Mouse (Mus musculus) urinary bladder, postnatal 10 days (tissue): Measurements from ENCODE around the gene Zg16.

Experiments used
- DNase-seq: peaks from one replicate; pipeline ENCODE4 v3.0.0; 2022; ENCODE audit warnings: low spot score

Gene Zg16

DNA sequence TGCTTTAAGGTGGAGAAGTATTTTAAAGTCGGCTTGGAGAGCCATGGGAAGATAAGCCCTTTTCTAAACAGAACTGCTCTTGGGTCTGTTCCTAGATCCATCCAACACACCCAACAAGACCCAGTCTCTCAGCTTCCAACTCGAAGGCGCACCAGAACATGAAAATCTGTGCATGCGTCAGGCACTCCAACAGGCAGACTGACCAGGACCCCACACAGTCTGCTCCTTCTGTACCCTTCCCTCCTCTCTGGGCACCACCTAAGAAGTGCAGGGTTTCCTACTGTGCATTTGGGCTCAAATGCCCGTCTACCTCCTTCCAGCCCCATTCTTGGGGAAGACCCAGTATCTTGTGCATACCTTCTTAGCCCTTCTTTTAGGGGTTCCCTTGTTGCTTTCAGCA lies 66.6 kb downstream of the Zg16 start:
- DNase-seq: no peak

DNA sequence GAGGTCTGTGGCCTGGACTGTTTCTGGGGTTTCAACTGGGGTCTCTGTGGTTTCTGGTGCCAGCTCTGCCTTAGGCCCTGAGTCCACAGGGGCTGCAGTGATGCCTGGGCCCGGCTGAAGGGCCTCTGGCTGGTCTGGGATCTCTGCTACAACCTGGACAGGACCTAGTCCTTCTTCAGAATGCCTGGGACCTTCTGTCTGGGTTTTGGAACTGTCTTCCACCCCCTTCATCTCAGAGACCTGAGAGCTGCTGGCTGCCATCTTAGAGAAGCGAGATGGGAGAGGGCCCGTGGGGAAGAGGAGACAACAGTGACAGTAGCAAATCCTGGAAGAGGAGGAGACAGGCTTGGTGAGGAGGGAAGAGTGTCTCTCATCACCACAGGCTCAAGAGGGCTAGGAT lies 67.1 kb downstream of the Zg16 start:
- no peak for DNase-seq

- DNase-seq: no peak
Observed at GRCm38 (mm10) chr7:127019306-127019960, 67.7 kb downstream of the Zg16 start.

- no peak for DNase-seq
Observed at GRCm38 (mm10) chr7:127018416-127019305, 68.5 kb downstream of the Zg16 start.

DNA sequence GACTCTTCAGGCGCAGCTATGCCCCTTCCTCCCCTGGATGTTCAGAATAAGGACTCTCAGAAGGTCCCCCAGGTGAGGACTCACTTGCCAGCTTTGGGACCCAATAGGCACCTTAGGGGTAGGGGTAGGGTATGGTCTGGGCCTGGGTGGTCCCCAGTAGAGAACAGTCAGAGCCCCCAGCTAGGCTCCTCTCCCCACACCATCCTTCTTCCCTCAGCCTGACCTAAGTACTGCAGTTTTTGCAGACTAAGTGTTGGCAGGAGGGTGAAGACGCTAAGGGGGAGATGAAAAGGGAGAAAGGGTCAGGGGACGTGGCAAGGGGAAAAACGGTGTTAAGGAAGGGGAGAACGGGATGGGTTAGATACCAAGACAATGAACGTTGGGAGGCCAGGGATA lies 69.2 kb downstream of the Zg16 start:
- no peak for DNase-seq

DNA sequence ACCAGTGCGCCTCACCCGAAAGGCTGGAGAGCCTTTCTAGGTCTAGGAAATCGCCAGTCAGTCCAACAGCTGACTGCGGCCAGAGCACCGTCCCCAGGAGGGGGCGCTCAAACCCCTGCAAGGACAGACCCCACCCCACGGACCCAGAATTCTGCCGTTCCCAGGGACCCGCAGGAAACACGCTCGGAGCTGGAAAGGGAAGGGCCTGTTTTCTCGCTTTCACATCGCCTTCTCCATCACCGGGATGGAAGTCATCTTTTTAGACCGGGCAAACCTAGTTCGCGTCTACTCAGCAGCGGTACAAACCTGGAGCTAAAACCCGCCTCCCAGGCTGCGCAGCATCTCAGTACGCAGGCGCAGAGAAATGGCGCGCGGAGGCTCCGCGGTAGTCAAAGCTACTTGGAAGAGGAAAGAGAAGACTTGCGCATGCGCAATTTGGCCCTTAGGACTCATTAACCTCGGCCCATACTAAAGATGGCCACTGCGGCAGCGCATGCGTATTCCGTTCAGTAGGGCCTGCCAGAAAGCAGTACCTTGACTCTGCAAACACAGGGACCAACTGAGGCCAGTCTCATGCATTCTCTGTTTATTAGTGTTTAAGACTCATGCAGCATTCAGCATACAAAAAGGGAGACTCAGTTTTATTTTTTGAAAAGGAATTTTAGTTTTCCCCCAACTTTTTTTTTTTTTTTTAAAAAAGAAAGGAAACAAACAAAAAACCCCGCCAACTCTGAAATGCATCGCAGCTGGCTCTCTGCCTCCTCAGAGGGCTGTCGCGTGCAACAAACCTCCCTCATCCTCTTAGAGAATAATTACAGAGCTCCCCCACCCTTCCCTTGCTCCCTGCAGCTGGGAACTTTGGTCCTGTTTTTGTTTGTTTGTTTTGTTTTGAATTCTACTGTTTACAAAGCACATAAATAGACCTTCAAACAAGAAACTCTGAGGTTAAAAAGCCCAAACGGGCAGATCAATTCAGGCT lies 69.9 kb downstream of the Zg16 start, which contains the start of gene Pagr1a:
Gene Pagr1a, minus strand, starts transcription at position 382 of the 979 bp plus-strand sequence.
- DNase-seq: peak; percentile 89

DNA sequence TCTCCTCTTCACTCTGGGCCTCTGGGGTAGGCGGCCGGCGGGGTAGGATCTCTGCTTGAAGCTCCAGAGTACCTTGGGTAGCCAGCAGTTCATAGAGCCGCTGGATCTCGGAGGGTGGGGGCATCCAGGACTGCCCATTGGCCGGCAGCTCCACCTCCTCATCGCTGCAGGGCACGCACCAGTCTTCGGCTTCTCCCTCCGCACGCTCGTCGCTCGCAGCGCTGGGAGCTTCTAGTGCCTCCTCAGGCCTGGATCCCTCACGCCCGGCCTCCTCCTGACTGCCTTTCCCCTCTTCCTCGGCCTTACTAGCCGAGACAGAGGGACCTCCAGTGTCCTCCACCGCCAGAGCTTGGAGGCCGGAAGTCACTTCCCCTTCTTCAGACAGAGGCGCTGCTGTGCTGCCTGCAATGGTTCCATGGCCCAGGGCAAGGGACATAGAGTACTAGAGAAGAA lies 70.6 kb downstream of the Zg16 start:
- no peak for DNase-seq

GRCm38 (mm10) chr7:127016481-127016485 lies 70.8 kb downstream of the Zg16 start, which contains the start of gene Pagr1b:
Gene Pagr1b (minus strand): TSS chr7:127016484.
- no peak for DNase-seq

- DNase-seq: no peak
Observed at GRCm38 (mm10) chr7:127016081-127016480, 71.0 kb downstream of the Zg16 start.

GRCm38 (mm10) chr7:127014993-127015392 lies 72.1 kb downstream of the Zg16 start:
- no peak for DNase-seq

DNA sequence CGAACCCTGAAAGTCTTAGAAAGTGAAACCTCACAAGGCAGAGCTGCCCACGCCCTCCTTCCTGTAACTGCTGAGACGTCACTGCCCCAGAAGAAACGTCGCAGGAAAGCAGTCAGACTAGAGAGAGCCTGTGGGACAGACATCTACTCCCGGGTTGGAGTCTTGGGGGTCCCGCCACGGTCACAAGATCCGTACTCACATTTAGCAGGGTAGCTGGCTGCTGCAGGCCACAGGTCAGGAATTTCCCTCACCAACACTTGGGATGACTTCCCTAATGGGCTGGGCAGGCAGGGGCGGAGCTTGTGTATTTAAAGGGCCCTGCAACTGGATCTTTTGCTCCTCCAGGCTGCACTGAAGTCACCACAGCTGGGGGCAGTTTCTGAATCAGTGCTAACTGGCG lies 72.8 kb downstream of the Zg16 start, which contains the start of gene Mvp:
Gene Mvp, minus strand, starts transcription at position 302 of the 400 bp plus-strand sequence.
- DNase-seq: no peak

DNA sequence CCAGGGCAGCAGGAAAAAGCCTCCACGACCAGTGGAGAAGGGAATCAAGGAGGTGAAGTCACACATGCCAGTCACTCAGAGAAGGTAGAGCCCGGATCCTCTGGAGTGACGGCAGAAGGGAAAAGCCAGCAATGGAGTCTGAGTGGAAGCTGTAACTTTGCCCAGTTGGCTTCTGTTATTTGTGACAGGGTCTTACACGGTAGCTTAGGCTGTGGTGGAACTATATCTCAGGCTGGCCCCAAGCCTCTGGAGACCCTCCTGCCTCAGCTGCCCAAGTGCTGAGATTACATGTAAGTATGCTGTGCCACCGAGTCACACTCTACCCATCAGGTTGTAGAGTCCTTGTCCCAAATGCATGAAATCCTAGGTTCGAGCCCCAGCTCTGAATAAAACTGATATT lies 73.7 kb downstream of the Zg16 start:
- DNase-seq: no peak

GRCm38 (mm10) chr7:127012845-127013244 lies 74.3 kb downstream of the Zg16 start:
- no peak for DNase-seq

DNA sequence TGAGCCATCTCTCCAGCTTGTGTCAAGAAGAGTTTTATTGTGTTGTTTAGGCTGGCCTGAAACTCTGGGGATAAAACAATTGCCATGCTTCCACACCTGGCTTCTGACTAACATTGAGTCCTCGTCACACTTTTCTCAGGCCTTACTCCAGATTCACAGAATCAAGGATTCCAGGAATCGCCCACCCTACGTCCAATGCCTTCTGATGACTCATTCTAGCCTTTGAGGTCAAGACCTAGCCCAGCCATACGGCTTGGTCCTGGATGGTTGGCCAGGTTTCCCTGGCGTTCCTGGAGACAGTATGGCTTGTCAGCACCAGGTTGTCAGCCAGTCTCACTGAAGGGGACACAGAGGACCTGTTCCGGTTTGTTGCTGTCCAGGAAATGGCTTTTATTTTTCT lies 74.8 kb downstream of the Zg16 start:
- no peak for DNase-seq

DNA sequence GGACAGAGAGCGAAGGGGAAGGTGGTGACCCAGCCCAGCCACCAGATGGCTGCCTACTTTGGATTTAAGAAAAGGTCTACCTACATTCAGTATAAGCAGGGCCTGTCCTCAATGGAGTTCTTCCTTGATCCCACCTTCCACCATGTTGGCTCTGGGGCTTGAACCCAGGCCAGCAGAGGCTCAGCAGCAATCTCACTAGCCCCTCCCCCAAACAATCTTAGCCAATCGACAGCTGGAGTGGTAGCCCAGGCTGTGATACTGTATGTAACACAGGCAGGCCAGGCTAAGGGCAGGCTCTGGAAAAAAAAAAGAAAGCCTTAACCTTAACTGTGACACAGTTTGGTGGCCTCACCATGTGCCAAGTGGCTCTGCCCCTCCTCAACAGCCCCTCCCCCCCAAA lies 75.4 kb downstream of the Zg16 start:
- DNase-seq: no peak

DNA sequence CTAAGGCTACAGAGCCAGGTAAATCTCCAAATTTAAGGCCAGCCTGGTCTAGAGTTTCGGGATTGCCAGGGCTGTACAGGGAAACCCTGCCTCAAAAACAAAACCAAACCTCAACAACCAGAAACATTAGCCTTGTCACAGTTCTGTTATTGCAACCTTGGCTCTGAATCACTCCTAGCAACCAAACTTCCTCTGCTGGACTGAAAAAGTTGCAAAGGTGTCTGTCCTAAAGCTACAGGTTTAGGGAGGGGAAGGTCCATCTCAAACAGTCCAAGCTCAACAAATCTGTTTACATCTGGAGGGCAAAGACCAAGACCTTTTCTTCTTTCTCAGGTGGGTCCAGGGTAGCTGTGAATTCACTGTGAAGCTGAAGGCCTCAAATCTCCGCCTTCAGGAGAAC lies 76.1 kb downstream of the Zg16 start:
- no peak for DNase-seq

- no peak for DNase-seq
Observed at GRCm38 (mm10) chr7:127009307-127010085, 77.6 kb downstream of the Zg16 start.

DNA sequence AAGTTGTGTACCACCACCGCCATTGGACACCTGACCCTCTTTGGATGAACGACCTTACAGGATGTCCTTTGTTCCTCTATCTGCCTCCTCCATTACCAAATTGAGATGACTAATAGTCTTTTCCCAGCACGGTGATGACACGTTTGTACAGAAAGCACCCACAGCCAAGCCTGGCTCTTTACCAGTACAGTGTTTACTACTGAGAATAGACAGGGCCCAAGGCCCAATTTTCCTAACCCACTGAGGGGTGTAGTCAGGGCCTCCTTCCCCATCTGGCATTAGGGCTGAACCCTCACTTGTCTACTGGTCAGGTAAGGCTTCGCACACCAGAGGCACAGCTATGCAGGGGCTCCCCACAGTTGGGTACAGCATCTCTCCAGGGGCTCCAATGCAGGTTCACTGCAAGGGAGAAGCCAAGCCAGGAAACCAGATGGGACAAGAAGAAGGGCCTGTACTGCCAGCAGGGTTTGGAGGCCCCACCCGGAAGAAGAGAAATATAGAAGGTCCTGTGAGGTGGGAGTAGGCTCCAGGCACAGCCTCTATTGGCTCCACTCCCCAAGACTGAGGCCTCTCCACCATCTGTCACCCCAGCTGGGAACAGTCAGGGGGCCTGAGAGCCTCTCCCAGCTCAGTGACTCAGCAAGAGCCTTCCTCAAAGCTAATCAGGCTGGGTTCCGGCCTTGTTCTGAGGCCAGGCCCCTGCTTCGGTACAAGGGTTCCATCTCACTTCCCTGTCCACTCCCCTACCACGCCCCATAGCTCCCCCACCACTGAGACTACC lies 78.7 kb downstream of the Zg16 start:
- DNase-seq: no peak

DNA sequence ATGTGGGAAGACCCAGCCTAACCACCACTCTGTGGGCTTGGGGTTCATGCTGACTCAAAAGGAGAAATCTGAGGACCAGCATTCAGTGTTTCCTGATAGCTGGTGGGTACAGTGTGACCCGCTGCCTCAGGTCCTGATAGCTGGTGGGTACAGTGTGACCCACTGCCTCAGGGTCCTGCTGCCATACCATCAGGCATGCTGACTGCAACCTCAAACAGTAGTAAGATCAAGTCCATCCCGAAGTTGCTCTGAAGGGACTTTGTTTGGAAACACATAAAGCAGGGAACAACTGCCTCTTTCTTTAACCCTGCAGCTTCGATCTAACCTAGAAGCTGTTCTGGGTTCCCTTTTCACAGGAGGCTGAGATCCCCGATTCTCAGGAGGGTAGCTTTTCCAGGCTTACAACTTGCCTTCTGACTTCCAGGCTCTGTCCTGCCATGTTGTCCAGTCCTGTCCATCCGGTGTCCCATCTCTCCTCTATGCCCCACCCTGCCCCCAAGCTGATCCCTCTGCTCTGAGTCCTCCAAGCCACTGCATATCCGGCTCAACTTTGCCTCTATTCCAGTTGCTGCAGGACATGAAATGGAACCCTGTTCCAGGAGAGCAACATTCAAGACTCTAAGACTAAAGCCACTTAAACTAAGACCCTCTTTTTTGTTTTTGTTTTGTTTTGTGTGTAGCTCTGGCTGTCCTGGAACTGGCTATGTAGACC lies 79.7 kb downstream of the Zg16 start:
- no peak for DNase-seq

DNA sequence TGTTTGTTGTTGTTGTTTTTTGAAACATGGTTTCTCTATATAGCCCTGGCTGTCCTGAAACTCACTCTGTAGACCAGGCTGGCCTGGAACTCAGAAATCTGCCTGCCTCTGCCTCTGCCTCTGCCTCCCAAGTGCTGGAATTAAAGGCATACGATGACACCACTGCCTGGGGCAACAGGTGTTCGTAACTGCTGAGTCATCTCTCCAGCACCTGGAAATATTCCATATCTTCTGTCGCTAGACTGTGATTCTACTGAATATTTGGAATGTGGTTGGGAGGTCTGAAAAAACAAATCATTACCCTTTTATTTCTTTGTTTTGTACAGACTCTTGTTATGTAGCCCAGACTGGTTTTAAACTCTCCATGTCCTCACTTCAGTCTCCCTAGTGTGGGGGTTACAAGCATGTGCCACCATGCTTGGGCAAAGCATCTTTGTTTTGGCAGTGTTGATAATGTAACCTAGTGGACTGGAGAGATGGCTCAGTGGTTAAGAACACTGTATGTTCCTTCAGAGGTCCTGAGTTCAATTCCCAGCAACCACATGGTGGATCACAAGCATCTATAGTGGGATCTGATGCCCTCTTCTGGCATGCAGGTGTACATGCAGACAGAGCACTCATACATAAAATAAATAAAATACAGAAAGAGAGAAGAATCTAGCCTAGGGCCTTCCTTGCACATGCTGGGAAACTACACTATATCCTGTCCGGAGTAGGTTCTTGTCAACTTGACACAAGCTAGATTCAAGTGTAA lies 82.8 kb downstream of the Zg16 start:
- DNase-seq: no peak
